Mouse (Mus musculus): Measurements from ENCODE around the gene Ripor2. TPM values are rescaled to one million over a fixed set of nuclear protein-coding genes. Genes with fewer than 3 reads are reported as not detected.

Ripor2 gene
- total RNA-seq, 1 experiment from 2014 or later = 64.6 TPM

DNA sequence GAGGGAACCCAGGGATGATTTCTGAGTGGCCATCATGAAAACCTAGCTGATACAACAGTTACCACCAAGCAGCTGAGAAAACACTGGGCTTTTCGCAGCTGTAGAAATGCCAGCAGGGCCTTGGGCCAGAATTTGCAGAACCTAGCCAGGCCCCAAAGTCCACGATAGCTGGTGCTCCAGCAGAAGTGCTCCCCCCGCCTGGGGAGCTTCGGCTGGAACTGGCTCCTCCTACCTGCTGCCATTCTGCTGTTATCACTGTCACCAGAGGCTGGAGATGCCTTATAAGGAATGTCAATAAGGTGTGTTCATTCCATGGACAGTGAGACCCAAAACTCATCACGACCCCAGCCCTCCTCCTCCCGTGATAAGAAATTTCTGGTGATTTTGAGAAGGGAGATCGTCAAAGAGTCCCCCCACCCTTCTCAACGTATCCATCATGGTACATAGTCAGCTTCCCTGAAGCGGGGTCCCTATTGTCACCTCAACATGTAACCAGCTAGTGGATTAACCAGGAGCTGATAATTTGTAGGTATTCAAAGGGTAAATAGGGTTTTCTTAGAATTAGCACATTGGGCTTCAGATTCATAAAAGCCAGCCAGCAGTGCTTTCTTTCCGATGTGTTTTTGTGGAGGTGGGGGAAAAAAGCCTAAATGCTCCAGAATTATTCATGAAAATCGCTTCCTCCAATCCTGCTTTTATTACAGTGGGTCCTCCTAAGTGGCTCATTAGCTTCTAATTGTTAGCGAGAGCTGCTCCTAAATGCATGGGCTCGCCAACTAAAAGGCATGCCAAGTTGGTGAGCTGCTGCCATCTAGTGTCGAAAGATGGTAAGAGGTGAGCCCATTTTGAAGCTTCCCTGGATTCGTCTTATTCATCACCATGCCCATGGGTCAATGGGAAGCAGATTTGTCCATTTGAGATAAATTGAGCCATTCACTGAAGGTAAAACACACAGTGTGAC, 105.0 kb downstream of the Ripor2 start:
- peak; percentile 74 for ATAC-seq (replicated peaks; ENCODE audit: low read depth, poor library complexity, severe bottlenecking)

DNA sequence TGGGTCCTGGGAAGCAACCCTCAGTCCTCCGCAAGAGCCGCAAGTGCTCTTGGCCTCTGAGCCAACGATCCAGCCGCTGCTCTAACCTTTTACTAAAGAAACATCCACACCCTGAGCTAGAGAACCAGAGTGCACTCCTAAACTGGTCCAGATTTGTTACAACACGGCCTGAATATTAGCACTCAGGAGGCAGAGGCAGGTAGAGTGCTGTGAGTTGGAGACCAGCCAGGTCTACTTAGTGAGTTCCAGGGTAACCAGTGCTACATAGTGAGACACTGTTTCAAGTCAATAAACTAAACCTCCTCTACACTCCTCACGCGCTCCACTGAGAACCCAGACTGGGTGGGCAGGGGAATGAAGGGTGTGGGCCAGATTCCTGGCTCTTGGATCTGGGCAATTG, 111.3 kb downstream of the Ripor2 start:
- no peak for ATAC-seq (replicated peaks; ENCODE audit: low read depth, poor library complexity, severe bottlenecking)

DNA sequence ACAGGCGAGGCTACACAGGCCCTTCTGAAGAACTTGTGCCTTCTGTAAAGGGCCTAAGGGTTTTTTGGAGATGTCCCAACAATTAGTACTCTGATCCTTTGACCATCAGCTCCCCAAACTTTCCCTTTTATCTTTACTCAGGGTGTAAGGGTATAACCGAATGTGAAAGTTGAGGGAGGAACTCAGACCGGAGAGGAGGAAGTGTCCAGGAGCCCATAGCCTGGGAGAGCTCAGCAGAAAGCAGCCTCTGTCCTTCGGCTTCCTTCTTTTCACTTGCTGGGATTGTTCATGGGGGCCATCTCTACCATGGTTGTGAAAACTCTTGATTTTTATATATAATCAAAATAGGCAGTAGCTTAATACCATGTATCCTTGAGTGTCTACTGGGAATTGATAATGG, 116.8 kb downstream of the Ripor2 start:
- ATAC-seq (replicated peaks; ENCODE audit: low read depth, poor library complexity, severe bottlenecking) = no peak

DNA sequence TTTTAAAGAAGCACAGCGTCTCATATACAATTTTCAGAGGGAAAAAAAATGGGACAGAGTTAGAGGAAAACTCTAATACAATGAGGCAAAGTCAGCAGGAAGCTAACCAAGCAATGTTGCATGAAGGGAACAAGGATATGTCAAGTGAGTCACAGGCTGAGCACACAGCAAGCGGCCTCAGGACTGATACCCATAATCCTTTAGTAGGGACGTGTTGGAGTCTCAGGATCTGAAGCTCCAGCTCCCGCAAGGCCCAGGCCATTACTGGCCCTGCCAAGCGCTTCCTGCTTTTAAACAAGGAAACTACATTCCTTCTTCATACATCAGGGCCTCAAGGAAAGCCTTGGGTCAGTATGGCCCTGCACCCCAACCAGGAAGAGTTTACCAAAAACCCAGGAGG, 120.1 kb downstream of the Ripor2 start:
- no peak for ATAC-seq (replicated peaks; ENCODE audit: low read depth, poor library complexity, severe bottlenecking)

DNA sequence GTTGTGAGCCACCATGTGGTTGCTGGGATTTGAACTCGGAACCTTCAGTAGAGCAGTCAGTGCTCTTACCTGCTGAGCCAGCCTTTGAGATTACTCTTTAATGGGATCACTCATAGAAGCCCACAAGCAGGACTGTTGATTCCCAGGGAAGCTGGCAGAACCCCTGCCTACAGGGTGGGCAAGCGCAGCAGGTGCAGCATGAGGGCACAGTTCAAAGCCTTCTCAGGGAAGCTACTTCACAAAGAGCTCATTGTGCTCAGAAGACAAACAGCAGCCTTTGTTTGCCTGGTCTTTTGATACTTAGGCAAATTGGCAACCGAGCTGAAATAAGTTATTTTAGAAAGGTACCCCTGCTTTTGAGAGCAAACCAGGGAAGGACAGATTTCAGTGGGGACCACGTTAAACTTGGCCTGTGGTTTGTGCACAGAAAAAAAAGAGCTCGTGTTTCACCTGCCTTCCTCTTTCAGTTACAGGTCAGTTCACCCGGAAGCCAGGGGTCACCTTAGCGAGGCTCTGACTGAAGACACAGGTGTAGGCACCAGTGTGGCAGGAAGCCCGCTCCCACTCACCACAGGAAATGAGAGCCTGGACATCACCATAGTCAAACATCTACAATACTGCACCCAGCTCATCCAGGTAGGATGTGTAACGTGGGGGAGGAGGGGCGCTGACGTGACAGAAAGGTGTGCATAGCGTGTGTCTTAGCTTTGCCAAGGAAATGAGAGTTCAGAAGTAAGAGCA, 127.8 kb downstream of the Ripor2 start:
- ATAC-seq (replicated peaks; ENCODE audit: low read depth, poor library complexity, severe bottlenecking) = no peak

DNA sequence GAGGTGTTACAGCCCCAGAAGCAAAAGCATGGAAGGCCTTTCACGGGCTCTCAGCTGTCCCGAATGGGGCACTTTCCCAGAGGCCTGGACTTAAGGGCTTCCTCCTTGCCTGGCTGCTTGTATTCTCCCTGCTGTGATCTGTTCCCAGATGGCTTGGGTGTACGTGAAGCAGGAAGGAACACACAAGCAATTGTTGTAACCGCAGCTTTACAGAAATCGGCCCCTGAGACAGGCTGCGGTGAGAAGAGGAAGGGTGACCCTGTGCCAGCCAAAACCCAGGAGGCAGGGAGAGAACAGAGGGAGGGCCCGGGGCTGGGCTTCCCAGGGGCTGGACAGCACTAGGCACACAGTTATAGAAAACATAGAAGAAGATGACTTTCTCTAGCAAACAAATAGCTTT, 129.0 kb downstream of the Ripor2 start:
- peak; percentile 89 for ATAC-seq (replicated peaks; ENCODE audit: low read depth, poor library complexity, severe bottlenecking)

DNA sequence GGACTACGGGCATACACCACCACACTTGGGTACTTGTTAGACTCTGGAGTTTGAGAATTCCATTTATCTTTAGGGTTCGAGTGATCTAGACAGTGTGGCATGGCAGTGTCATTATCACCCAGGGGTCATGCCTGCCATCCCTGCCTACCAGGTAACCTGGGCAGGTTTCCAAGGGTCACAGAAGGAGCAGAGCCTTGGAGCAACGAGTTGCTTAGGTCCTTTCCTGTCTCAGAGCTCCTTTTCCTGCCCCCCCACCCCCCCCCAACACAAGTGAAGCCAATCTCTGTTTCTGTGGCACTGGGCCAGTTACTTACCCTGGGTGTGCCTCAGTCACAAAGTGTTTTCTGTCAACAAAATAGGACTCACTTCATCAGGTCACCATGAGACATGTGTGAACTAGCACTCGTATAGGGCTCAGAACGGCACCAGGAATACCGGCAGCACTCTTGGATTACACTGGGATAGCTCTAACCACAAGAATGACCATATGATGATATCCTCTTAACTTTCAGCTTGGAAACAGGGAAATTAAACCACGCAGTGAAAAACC, 130.7 kb downstream of the Ripor2 start:
- ATAC-seq (replicated peaks; ENCODE audit: low read depth, poor library complexity, severe bottlenecking) = no peak

DNA sequence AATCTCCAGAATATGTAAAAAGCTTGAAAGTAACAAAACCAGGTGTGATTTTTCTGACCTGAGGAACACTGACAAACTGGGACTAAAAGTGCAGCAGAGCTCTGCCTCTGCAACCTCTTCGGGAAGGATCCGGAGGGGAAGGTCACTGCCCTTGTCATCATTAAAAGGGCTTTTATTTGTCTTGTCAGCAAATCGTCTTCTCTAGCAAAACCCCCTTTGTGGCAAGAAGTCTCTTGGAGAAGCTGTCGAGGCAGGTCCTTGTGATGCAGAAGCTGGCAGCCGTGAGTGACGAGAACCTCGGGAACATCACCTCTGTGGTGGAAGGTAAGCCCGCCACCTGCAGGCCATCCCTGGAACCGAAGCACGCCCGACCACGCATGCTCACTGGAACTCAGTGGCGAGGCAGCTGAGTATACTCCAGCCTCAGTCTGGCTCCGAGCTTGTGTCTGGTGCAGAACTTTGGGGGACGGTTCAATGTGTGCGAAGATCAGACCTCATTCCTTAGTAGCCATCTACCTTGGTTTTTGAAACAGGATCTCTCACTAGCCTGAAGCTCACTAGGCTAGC, 131.5 kb downstream of the Ripor2 start:
- ATAC-seq (replicated peaks; ENCODE audit: low read depth, poor library complexity, severe bottlenecking) = peak; percentile 49; the same call in 1 of the 2 replicates

DNA sequence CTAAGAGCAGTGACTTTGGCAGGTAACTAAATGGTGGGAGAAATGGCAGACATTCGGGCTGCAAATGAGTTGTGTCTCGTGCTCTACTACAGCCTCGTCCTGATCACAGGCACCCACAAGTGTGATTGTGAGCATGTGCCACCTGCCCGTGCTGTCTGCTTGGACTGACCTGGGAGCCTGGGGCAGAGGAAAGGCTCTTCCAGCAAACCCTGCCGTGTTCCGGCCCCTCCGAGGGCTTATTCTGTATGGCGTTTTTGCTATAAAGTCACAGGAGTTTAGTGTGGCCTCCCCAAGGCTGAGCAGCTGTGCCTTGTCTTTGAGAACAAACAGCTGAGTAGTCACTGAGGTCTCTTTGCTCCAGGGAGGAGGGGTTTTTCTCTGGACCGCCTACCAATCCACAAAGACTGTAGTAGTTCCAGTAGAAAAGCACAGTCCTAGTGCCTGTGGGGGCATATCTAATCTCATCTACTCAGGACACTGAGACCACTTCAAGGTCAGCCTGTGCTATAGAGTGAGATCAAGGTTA, 132.4 kb downstream of the Ripor2 start:
- ATAC-seq (replicated peaks; ENCODE audit: low read depth, poor library complexity, severe bottlenecking) = no peak

DNA sequence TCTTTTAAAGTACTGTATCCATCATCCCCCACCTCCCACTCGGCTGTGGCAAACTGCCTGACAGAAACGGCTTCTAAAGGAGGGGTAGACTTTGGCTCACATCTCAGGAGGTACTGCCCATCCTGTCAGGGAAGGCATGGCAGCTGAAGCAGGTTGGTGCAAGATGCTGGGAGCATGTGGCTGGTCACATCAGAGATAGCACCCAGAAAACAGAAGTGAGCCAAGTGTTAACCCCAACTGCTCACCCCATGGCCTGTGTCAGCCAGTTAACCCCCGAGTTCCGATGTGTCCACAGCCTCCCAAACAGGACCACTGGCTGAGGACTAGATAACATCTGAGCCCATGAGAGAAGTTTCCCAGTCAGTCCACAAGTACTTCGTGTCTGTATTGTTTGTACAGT, 133.6 kb downstream of the Ripor2 start:
- ATAC-seq (replicated peaks; ENCODE audit: low read depth, poor library complexity, severe bottlenecking) = no peak

DNA sequence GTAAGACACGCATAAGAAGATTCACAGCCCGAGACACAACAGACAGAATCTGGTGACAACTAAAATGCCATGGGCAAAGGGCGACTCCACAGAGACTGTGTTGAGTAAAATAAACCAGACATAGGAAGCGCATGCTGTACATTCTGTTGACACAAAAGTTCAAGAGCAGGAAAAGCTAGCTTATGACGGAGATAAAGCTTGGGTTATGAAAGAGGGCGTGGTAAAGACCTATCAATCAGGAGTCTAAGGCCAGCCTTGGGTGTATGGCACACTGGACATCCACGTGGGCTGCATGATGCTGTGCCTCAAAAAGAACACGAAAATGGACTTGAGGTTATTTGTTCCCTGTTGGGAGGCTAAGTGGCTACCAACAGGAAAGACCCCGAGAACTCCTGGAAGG, 134.5 kb downstream of the Ripor2 start:
- ATAC-seq (replicated peaks; ENCODE audit: low read depth, poor library complexity, severe bottlenecking) = no peak

DNA sequence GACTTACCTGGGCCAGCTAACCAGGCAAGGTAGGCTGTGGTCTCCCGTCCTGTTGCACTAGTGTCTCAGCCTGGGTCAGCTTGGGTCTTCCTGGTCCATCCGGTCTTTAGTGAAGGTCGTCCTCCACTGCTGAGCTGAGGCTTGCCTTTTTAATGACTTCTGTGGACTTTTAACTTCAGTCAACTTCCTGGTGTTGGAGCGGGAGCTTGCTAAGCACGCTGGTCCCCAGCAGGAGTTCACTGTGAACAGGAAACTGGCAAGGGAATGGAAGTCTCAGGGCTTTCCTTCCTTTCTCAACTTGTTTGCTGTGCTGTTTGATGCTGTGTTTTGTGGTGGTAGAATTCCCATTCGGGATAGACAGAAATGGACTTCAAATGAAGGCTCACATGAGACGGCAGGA, 135.7 kb downstream of the Ripor2 start:
- no peak for ATAC-seq (replicated peaks; ENCODE audit: low read depth, poor library complexity, severe bottlenecking)

DNA sequence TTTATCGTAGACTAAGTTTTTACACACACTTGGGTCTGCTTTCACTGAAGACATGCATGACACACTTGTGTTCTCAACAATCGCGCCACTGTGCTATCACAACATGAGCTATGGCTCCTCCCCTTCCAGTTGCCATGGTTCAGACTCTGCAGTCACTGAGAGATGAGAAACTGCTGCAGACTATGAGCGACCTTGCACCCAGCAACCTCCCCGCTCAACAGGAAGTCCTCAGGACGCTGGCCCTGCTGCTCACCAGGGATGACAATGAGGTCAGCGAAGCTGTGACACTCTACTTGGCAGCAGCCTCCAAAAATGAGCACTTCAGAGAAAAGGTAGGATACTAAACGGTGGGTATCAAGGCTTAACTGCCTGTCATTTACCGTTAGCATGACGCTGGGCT, 139.5 kb downstream of the Ripor2 start:
- ATAC-seq (replicated peaks; ENCODE audit: low read depth, poor library complexity, severe bottlenecking) = no peak

DNA sequence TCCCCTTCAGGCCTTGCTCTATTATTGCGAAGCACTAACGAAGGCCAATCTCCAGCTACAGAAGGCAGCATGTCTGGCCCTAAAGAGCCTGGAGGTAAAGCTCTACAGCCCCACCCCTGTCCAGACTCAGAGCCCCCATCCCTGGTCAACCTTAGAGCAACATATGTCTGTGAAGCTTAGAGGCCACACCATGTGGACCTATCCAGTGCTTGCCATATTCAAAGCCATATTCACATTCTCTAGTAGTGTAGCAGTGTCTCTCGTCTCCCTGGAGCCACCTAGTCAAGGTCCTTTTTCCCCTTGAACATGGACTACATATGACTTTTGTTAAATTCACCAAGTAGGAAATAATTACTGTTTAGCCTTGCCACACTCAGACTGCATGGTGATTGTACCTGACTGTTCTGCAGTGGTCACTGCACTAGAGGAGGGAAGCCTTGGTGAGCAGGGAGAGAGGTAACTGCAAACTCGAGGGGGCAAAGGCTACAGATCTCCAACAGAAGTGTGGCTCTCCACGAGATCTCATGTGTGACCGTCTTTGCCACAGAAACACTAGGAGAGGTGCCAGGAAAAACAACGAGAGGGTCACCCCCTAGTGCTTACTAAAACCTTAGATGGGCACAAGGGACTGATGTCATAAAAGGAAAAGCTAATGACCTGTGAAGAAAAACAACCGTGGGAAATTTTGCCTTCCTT, 141.9 kb downstream of the Ripor2 start:
- no peak for ATAC-seq (replicated peaks; ENCODE audit: low read depth, poor library complexity, severe bottlenecking)

DNA sequence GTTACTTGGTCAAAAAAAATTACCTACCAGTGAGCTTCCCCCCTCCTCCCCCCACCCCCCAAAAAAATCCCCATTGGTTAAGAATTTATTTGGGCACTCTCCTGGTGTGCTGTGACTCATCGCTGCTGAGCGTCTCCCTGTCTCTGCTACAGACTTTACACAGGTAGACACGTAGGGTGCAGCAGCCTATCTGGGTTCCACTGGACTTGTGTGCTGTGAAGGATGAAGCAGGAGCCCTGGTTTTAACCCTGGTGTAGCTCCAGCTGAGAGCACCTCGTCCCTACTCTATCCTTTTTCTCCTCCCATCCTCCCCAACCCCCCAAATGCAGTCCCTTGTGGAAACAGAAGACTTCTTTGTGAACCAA, 142.4 kb downstream of the Ripor2 start:
- no peak for ATAC-seq (replicated peaks; ENCODE audit: low read depth, poor library complexity, severe bottlenecking)

DNA sequence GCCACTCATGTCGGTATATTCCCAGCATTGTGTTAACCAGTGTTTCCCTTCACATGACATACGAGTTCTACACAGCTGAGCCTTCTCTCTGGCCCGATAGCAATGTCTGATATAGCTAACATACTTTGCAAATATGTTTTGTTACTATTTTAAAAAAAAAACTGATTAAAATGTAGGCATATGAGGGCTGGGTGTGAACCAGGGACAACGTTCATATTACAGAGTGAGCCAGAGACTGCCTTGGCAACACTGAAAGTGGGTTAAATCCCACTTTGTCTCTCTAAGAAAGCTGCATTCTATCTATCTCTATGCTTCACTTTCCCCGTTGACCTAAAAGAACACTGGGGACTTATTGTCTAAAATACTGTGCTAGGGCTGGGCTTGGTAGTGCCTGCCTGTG, 147.1 kb downstream of the Ripor2 start:
- no peak for ATAC-seq (replicated peaks; ENCODE audit: low read depth, poor library complexity, severe bottlenecking)

DNA sequence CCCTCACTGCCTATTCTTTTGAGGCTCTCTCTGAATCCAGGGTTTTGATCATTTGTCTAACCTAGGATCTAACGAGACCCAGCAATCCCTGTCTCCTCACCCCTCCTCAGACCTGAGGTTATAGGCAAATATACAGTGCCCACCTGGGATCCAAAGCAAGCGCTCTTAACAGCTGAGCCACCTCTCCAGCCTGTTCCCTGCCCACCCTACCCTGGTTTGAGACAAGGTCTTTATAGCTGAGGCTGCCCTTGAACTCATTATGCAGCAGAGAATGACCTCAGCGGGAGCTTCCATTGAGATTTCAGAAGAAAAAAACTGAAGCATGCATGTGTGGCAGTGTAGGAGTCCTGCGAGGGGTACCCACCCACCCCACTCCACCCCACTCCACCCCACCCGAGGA, 152.5 kb downstream of the Ripor2 start:
- ATAC-seq (replicated peaks; ENCODE audit: low read depth, poor library complexity, severe bottlenecking) = no peak

DNA sequence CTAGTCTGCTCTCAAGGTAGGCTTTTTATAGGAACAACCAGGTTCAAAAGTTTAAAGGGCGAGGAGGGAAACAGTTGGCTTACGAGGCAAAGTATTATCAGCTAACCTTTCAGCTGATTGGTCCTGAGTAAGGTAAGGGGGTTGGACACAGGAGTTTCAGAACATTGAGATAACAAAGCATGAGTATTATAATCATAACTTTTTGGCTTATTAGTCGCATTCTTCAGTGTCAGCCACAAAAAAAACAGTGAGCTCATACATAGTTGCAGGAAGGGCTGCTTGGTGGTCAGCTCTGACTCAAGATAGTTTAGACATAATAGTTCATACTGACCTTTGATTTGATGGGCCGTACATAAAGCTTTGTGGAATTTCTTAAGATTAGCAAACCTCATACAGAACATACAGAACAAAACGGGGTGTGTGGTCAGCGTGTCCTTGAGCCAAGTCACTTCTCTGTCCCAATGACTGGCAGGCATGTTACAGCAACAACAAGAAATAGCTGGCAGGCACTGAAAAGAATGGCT, 153.7 kb downstream of the Ripor2 start:
- no peak for ATAC-seq (replicated peaks; ENCODE audit: low read depth, poor library complexity, severe bottlenecking)

DNA sequence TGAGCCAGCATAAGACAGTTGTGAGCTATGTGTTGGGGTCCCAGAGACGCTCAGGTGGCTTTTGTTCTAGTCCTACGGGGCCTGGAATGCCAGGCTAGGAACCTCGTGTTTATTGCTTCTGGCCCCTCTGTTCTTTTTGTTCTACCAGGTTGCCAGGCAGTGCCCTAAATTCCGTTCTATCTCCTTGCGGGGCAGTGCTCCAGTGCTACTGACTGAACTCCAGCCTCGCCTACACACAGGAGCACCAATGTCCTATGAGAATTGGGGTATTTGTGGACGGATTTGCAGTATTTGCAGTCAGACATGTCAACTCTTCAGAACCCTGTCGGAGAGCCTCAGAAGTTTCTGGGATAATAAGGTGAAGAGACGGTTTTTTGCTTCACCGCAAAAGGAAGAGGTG, 159.0 kb downstream of the Ripor2 start, which contains the start of gene Armh2:
Gene Armh2, plus strand, starts transcription at position 205 of the 400 bp plus-strand sequence.
- ATAC-seq (replicated peaks; ENCODE audit: low read depth, poor library complexity, severe bottlenecking) = no peak

DNA sequence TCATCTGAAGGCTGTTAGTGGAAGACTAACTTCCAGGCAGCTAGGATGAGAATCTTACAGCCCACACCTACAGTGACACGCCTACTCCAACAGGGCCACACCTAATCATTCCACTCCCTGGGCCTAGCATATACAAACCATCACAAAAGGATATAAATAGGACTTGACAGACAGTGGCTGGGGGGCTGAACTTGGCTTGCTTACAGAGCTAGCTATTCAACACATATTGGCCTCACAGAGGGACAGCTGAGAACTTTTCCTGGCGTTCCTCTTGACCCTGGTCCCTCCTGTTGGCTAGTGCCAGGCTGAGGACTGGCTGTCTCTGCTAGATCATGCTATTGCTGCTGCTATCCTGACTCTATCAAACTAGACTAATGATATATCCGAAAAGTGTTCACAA, 165.8 kb downstream of the Ripor2 start:
- ATAC-seq (replicated peaks; ENCODE audit: low read depth, poor library complexity, severe bottlenecking) = no peak
